Mouse (Mus musculus) effector memory CD4-positive, alpha-beta T cell, adult 7 months (primary cell): ENCODE results near the gene Tspan14. TPM values are rescaled to one million over a fixed set of nuclear protein-coding genes. Genes with fewer than 3 reads are reported as not detected.

ENCODE experiments used
- polyA plus RNA-seq: library from polyadenylated mRNA; unstranded; fragments of 100-300 nt; shearing (Covaris generic); gene quantifications from one replicate; pipeline ENCODE4 v1.2.1, GENCODE M21; 2017

Tspan14 gene
- polyA plus RNA-seq = 120 TPM

GRCm38 (mm10) chr14:40966392-40966861 lies at the start of gene Tspan14:
Tspan14 (minus strand) TSS chr14:40966807.

GRCm38 (mm10) chr14:41013630-41014613 lies 47.3 kb upstream of the Tspan14 start, which contains the start of gene Fam213a:
Fam213a (minus strand) TSS chr14:41013788.

GRCm38 (mm10) chr14:40893196-40893595 lies 73.4 kb downstream of the Tspan14 start, which contains the start of gene Sh2d4b:
Sh2d4b (minus strand) TSS chr14:40893266.

Other genes with a start within 250 kb of the Tspan14 start
- 0.40 TPM for gene Sh2d4b, start 73.5 kb downstream of the Tspan14 start, polyA plus RNA-seq
- 15.1 TPM for gene Fam213a, start 47.0 kb upstream of the Tspan14 start, polyA plus RNA-seq
- gene Dydc2, start 102.4 kb upstream of the Tspan14 start, polyA plus RNA-seq = not detected
- gene Dydc1, start 106.1 kb upstream of the Tspan14 start, polyA plus RNA-seq = not detected
- not detected for gene Mat1a, start 138.2 kb upstream of the Tspan14 start, polyA plus RNA-seq
- 0.13 TPM for gene Sftpa1, start 165.0 kb upstream of the Tspan14 start, polyA plus RNA-seq
- not detected for gene Mbl1, start 184.7 kb upstream of the Tspan14 start, polyA plus RNA-seq
- 0.28 TPM for gene Sftpd, start 218.3 kb upstream of the Tspan14 start, polyA plus RNA-seq